Mouse (Mus musculus) frontal cortex, postnatal 10 days (tissue): ENCODE results near the gene Maneal.

Experiments used
- DNase-seq, 2 experiments: peaks; one replicate each; pipeline ENCODE4 v3.0.0; 2022; ENCODE audit warnings: low spot score in 2 of 2, mixed read lengths in 1 of 2

Maneal gene

DNA sequence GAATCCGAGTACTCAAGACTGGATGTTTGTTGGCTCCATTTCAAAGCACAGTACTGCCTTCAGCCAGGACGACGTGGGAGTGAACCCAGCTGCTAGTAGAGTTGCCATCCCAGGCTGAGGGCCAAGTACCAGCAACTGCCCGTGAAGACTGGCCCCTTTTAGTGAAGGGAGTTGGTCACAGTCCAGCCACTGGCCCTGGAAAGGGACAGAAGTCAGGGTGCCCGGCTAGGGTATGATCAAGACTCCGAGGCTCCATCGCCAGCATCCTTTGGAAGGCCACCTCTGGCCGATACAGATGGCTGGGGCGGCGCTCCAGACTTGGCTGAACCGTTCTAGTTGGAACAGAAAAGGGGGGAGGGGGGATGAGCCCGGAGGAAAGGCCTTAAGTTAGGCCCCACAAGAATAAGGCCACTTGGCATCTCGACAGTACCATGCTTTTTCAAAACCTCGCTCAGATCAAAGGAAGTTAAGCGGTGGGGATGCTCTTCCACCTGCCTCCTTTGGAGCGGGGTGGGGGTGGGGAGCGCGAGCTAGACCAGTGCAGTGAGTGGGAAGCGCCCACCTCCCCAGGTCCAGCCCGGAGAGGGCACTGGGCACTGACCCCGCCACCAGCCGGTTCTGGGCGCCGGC, 12.2 kb downstream of the Maneal start:
- DNase-seq: peak; percentile 72 to 83

DNA sequence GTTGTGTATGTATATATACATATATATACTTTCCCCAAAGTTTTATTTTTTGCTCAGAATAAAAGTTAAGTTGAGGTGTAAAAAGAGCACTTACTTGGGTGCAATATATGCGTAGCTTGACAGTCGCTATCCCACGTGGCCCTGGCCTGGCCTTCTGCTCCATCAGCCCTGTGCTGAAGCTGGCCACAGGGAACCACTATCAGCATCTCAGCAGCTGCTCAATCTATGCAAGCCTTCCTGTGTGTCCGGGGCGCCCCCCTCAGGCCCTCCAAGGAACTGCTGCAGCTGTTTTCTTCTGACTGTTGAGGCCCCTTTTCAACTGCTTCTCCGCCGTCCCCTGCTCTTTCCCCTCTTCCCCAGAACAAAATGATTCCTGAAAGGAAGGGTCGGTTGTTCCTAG, 14.4 kb downstream of the Maneal start:
- peak; percentile 77 to 81 for DNase-seq

DNA sequence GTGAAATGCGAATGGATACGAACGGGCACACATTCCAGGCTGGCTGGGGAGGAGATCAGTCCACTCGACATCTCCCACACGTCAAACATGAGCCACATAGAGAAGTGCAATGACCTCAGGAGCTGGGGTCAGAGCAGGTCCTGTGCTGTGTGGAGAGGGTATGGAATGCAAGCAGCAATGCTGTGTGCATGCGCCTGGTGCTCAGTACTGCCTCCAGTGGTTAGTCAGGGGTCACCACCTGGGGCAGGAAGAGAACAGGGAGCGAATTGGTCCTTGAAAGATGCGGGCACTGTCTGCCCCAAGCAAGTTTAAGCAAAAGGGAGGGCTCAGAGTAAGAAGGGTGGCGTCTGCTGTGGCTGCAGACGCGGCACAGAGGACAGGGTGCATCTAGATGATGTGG, 18.5 kb downstream of the Maneal start:
- no peak for DNase-seq

- DNase-seq: no peak
Measured at GRCm38 (mm10) chr4:124840998-124841397, 21.0 kb downstream of the Maneal start.

- DNase-seq: no peak
Measured at GRCm38 (mm10) chr4:124838035-124838700, 23.8 kb downstream of the Maneal start.

DNA sequence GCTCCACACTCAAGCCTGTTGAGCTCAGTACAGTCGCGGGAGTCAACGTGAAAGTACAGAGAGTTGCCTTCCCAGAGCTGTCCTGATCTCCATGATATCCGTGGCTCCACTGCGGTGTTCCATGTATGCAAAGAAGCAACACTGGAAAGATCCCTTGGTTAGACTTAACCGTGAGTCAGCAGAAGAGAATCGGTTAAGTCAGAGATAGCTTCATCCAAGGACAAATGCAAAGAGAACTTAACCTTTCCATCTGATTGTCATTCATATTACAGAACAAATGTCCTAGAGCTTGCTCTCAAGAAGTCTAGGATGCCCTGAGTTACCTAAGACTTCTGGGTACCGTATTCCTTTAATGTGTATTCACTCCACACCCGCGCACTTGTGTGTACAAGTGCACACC, 29.2 kb downstream of the Maneal start:
- DNase-seq: no peak

GRCm38 (mm10) chr4:124829671-124830070, 32.3 kb downstream of the Maneal start:
- DNase-seq: no peak

GRCm38 (mm10) chr4:124825371-124825965, 36.5 kb downstream of the Maneal start:
- no peak for DNase-seq

GRCm38 (mm10) chr4:124824967-124825366, 37.0 kb downstream of the Maneal start:
- no peak for DNase-seq

DNA sequence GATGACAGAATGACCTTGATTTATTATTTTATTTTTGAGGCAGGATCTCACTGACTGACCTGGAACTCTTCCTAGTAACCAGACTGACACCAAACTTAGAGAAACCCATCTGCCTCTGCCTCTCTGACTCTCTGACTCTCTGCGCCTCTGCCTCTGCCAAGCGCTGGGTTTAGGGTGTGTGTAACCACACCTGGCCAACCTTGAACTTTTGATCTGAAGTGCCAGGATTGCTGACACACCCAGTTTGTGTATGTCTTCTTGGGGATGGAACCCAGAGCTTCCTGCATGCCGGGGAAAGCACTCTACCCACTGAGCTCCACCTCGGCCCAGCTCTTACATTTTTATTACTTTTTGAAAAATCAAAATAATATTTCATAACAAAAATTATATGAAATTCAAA, 43.1 kb downstream of the Maneal start:
- DNase-seq: no peak

DNA sequence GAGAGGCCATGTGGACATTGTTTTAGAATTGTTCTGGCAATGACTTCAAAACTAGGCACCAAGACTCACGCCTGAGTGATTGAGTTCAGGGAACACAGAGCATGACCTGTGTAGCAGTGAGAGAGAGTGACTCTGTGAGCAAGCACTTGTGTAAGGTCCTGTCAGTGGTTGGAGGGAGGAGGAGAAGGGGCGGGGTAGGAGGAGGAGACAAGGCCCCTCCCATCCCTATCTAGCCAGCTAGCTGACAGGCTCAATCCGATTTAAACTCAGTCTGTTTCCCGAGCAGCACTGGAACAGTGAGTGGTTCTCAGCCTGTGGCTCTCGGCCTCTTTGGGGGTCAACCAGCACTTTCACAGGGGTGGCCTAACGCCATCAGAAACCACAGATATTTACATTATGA, 44.2 kb downstream of the Maneal start:
- DNase-seq: no peak

DNA sequence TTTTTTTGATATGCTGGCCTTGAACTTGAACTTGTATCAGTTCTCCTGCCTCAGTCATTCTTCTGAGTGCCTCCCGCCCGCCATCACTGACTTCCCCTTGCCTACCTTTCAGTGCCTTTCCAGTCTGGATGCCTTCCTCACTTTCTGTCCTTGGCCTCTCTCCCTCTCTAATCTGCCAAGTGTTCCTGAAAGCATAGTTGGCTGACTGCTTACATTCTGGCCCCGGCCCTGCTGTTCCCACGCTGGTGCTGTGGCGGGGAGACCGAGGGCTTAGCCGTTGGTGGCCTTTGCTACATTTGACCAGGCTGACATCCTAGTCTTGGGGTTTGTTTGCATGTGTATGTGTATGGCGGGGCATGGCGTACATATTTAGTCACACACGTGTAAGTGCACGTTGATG, 46.1 kb downstream of the Maneal start:
- no peak for DNase-seq

- DNase-seq: peak; percentile 22 to 33
Measured at GRCm38 (mm10) chr4:124811347-124811975, 50.5 kb downstream of the Maneal start.

- no peak for DNase-seq
Measured at GRCm38 (mm10) chr4:124810056-124810455, 51.9 kb downstream of the Maneal start.

DNA sequence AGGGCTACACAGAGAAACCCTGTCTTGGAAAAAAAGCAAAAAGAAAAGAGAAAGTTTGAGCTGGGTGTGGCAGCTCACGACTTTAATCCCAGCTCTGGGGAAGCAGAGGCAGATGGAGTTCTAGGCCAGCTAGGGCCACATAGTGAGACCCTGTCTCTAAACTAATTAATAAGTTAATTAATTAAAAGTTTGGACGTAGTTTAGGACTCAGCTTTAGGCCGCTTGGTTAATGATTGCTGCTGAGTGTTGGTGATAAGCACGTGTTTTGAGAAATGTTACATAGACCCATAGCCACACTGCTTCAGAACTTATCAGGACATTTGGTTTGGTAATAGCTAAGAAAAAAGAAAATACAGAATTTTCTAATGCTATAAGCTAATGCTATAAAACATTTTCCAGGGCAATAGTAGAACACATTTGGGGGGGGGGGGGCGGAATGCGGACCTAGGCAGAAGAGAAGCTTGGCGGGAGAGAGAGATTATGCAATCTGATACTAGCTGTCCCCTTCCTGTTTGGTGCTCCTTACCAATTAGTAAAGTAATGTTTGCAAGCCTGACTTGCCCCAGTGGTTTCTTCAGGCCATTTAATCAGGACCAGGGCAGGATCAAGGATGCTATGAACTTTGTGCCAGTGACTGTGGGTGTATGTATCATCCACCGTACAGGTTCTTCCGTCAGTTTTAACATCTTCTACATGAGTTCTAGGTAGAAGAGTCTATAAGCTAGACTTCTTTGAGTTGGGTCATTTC, 52.7 kb downstream of the Maneal start:
- no peak for DNase-seq

GRCm38 (mm10) chr4:124808511-124808910, 53.5 kb downstream of the Maneal start:
- DNase-seq: no peak
